Mouse (Mus musculus): ENCODE results near the gene Fmn2.

The Fmn2 gene

GRCm38 (mm10) chr1:174557841-174558240 lies 56.2 kb downstream of the Fmn2 start:
- DNase-seq (ENCODE audit: low spot score): no peak

DNA sequence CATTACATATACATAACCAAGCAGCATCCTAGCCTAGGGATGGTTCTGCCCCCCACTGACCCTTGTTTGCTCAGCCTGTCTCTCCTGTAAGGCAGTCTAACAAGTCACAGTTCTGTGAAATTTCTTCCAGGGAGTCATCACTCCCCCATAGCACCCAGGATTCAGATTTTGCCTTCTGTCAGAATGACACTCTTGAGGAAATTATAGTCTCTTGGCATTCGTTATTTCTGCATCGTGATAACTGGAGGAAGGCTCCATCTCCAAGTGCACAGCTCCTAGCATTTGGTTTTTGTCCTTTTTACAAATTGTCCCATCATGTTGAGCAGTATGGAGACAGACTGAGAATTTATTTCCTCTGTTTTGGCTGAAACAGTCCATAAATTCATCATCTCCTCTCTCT lies 56.9 kb downstream of the Fmn2 start:
- no peak for DNase-seq (ENCODE audit: low spot score)

GRCm38 (mm10) chr1:174564561-174564960 lies 62.9 kb downstream of the Fmn2 start:
- no peak for DNase-seq (ENCODE audit: low spot score)

DNA sequence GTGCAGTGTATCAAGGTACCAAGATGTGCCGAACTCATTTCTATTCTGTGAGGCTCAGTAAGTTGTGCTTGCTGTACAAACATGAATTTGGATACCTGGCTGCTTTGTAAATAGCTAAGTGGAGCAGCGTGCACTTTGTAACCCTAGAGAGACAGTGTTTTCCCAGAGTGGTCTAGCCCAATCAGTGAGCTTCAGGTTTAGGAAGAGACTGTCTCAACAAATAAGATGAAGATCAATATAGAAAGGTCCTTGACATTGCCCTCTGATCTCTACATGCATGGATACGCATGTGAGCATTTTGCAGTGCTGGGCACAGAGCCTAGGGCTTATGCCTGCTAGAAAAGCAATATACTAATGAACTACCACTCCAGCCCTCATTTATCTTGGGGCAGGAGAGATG lies 67.0 kb downstream of the Fmn2 start:
- no peak for DNase-seq (ENCODE audit: low spot score)

- no peak for DNase-seq (ENCODE audit: low spot score)
Measured at GRCm38 (mm10) chr1:174592420-174592980, 90.9 kb downstream of the Fmn2 start.

- DNase-seq (ENCODE audit: low spot score): peak; percentile 47
Measured at GRCm38 (mm10) chr1:174594989-174595388, 93.4 kb downstream of the Fmn2 start.

DNA sequence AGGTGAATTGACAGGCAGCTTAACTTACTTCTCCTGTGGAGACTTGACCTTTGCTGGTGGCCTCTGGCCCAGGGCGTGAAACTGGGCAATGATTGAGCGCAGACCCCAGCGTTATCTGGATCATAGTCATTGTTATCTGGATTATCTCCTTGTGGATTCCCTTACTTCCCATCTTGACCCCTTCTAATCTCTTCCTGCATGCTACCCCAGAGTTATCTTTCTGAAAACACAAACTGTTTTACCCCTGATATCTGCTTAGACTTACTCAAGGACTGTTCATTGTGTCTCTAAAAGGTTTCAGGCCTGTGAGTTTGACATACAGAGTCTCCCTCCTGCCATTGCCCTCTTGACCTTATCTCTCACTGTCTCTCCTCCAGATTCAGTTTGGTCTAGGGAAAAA lies 95.9 kb downstream of the Fmn2 start:
- DNase-seq (ENCODE audit: low spot score): no peak

- DNase-seq (ENCODE audit: low spot score): no peak
Measured at GRCm38 (mm10) chr1:174598226-174598625, 96.6 kb downstream of the Fmn2 start.

- DNase-seq (ENCODE audit: low spot score): no peak
Measured at GRCm38 (mm10) chr1:174600041-174600440, 98.4 kb downstream of the Fmn2 start.

GRCm38 (mm10) chr1:174600620-174601019 lies 99.0 kb downstream of the Fmn2 start:
- no peak for DNase-seq (ENCODE audit: low spot score)

DNA sequence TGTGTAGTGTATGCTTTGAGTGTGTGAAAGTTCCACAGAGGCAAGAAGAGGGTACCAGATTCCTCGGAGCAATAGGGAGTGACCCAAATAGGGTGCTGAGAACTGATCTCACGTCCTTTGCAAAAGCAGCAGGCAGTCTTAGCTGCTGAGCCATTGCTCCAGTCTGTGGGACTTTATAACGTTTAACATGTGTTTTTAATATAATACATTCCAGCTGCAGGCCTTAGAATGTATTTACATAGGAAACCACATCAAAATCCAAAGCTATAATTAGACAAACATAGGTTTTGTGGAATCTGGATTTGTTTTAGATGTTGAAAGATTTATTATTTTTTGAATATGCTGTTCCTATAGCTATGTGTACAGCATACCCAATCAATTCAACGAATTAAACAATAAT lies 115.7 kb downstream of the Fmn2 start:
- DNase-seq (ENCODE audit: low spot score): no peak

- no peak for DNase-seq (ENCODE audit: low spot score)
Measured at GRCm38 (mm10) chr1:174621512-174621911, 119.9 kb downstream of the Fmn2 start.

DNA sequence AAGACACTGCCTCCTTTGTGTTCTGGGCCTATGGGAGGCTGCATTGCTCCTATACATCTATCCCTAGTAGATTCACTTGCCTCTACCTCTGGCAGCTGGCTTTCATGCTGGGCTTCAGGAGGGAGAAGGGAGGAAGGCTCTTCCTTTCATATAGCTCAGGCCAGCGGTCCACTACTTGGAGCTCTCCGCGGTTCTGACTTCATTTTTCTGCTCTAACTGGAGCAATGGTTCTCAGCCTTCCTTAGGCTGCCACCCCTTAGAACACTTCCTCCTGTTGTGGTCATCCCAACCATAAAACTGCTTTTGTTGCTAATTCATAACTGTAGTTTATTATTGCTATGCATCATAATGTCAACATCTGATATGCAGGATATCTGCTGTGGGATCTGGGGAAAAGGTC lies 121.4 kb downstream of the Fmn2 start:
- no peak for DNase-seq (ENCODE audit: low spot score)

GRCm38 (mm10) chr1:174630074-174630473 lies 128.4 kb downstream of the Fmn2 start:
- no peak for DNase-seq (ENCODE audit: low spot score)

- no peak for DNase-seq (ENCODE audit: low spot score)
Measured at GRCm38 (mm10) chr1:174636291-174636690, 134.7 kb downstream of the Fmn2 start.

- DNase-seq (ENCODE audit: low spot score): no peak
Measured at GRCm38 (mm10) chr1:174637564-174638085, 136.0 kb downstream of the Fmn2 start.

DNA sequence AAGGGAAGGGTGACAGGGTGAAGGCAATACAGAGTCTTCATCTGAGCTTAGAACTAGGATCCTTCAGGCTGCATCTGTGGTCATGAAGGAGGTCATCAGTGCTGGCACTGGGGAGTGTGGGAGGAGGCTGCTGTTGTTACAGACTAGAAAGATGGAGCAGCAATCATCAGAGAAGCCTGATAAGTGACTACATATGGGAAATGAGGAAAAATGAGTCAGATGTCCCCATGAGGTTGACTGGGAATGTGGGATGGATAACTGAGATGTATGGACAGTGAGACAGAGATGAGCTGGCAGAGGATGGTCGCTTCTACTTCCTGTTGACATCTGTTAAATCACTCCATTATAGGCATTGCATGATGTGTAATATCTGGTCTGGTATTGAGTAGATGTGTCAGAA lies 139.3 kb downstream of the Fmn2 start:
- no peak for DNase-seq (ENCODE audit: low spot score)

DNA sequence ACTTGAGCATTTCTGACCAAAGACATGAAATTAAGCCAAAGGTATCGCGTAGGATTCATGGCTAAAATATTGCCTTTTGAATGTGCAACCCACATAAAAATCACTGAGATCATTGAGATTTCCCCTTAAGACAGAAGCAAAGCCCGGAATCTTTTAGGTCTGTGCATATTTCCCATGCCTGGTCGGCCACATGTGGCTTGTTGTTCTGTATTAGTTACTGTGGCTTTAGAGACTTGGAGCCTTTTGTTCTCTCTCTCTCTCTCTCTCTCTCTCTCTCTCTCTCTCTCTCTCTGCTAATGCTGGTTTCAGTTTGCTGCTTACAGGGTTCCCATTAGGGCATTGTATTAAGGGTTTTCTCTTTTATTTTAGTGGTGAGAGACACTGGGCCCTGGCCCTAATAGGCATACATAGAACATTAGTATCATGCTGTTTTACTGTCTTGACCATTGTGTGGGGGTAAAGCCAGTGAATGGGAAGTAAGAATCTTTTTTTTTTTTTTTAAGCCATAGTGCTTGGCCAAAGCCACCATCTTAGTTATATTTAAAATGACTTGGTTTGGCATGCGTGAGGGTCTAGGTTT lies 141.9 kb downstream of the Fmn2 start:
- DNase-seq (ENCODE audit: low spot score): no peak

DNA sequence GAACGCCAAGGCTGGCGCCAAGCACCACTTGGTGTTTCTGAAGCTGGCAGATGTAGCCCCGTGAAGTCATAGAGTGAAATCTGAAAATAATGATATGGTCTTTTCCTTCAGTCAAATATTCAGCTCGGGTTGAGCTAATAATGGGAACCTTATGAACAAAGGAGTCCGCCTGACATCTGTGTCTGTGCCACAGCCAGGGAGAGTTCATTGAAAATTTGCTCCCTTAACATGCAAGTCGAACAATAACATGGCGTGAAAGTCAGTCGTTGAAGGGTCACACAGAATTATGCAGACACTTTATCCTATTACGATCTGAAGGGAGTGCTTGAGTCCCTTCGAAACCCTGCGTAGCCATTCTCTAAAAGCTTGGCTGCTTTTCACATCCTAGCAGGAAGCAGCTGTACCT lies 147.8 kb downstream of the Fmn2 start:
- DNase-seq (ENCODE audit: low spot score): no peak

GRCm38 (mm10) chr1:174654565-174654964 lies 152.9 kb downstream of the Fmn2 start:
- no peak for DNase-seq (ENCODE audit: low spot score)

DNA sequence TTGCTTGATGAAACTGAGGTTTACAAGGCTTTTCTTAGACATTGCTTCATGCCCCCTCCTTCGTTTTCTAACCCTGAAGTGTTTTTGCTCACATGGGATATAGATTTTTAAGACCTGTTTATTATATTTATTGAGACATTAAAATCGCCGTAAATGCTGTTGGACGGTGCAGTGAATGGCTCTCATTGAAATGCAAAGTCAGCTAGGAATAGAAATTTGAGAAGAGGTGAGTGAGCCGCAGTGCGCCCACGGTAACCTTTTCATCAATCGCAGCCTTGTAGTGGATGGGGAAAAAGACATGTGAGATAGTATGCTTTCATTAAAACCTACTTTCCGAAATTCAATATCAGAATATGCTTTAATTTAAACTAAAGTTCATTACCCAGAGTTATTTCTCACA lies 153.7 kb downstream of the Fmn2 start:
- DNase-seq (ENCODE audit: low spot score): no peak

DNA sequence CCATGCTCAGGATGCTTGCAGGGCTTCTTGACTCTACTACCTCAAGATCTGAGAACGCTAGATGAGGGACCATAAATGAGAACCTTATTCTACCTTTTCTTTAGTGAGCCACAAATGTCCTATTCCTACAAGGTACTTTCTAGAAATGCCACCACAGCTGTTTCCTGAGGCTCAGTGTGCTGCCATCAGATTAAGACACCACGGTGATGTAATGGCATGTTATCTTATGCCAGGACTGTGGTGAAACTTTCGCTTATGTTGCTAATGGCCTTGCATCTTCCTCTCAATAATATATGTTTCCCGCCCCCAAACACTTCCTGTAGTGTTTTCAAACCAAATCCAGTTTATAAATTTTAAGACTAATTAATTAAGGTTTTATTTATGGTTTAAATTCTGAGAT lies 154.9 kb downstream of the Fmn2 start:
- no peak for DNase-seq (ENCODE audit: low spot score)

DNA sequence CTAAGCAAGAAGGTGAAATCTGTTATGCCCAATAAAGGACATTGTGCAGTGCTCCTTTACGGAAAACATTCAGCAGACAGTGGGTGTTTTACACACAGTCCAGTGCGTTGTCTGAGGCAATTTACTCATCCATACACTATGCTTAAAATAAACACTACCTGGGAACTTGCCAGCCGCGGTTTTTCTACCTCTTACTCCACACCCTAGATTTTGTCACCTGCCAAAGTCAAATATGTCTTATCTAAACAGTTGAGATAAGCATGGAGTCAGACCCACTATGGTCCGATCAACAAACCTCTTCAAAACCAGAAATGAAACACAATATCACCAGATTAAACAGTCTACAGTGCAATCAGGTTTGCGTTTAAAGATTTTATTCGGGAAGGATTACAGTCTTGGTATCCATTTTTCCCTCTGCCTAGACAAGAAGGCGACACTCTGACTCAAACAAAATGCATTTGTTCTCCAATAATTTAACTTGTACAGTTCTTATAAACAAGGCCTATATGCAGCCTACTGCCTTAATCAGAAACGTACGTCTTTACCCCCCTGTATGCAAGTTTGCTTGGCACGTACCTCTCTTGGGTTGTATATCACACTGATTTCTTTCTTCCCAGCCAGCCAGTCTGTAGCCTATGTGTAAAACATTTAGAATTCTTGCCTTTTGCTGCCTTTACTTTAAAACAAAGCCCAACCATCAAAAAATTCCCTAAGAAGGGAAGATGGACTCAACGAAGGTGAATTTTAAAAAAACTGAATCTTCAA lies 158.0 kb downstream of the Fmn2 start:
- DNase-seq (ENCODE audit: low spot score): peak; percentile 4
